Mouse (Mus musculus): ENCODE data around the gene Olfr556.
"Not testable (repeated sequence)": the region's sequence is repeated elsewhere in the genome, so short reads cannot be mapped to it uniquely, and the experiment has no call there.

The Olfr556 gene

DNA sequence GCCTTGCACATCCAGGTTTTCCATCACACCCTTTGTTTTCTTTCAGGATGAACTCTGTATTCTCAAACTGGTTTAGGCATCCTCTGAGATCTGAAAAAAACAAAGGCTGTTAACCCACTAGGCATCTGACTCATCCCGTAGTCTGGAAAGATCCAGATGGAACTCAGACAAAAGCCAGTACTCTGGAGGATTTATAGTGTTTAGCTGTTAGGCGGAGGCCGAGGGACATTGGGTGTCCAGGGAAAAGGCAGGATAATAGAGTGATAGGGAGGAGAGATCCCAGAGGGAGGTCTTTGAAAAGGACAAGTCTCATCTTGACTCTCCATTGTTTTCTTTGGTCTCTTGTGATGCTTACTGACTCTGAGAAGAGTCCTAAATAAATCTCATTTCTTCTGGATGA lies at the start of gene Olfr556:
Gene Olfr556, plus strand, starts transcription at position 301 of the 400 bp plus-strand sequence.
- no peak for DNase-seq (ENCODE audit: low spot score in 2 of 2)

- DNase-seq (ENCODE audit: low spot score in 2 of 2): no peak
These were observed 46.6 kb upstream of the Olfr556 start, which contains the start of gene Olfr553 for GRCm38 (mm10) chr7:102618118-102618517. Gene Olfr553 (minus strand): TSS chr7:102618218.

- no peak for DNase-seq (ENCODE audit: low spot score in 2 of 2)
These were observed 45.1 kb upstream of the Olfr556 start for GRCm38 (mm10) chr7:102619608-102620007.

- not testable (repeated sequence) for DNase-seq (ENCODE audit: low spot score in 2 of 2)
These were observed 44.3 kb upstream of the Olfr556 start for GRCm38 (mm10) chr7:102620368-102620767.

- DNase-seq (ENCODE audit: low spot score in 2 of 2): peak; percentile 22 to 72
These were observed 28.0 kb upstream of the Olfr556 start for GRCm38 (mm10) chr7:102636665-102637064.

DNA sequence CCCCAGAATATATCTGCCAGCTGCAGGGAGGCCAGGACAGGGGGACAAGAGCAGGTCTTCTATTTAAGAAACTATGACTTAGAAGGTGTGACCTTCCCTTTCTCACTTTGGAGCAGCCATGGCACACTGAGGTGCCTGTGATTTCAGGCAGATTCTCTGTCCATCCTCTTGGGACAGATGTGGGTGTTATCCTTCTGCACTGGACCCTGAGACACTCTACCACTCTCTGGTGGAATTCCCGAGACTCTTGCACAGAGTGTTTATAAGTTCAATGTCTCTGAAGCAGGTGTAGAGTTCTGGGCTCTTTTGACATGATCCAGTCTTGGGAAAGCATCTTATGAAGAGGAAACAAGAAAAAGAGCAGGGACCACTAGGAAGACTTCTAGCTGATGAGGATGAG lies 26.6 kb upstream of the Olfr556 start, which contains the start of gene Olfr554:
Gene Olfr554, plus strand, starts transcription at position 301 of the 400 bp plus-strand sequence.
- no peak for DNase-seq (ENCODE audit: low spot score in 2 of 2)

- not testable (repeated sequence) for DNase-seq (ENCODE audit: low spot score in 2 of 2)
These were observed 19.8 kb upstream of the Olfr556 start for GRCm38 (mm10) chr7:102644945-102645344.

- DNase-seq (ENCODE audit: low spot score in 2 of 2): no peak
These were observed 6.2 kb upstream of the Olfr556 start, which contains the start of gene Olfr555 for GRCm38 (mm10) chr7:102658523-102658922. Gene Olfr555 (plus strand): TSS chr7:102658823.

DNA sequence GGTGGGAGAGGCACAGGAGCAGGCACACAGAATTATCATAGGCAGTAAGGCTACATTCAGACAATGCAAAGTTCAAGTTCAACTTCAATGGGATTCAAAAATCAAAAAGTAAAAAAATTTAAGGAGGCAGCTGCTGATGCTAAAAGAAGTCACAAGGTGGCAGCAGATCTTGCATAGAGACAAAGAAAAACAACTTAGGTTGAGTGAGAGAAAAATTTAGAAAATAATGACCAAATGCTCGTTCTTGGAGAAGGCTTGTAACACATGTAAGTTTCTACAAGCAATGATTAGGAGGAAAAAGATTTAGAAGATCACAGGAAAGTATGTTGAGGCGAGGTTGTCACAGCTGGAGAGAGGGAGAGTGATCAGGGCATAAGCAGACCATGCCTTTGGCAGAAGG lies 679 bp downstream of the Olfr556 start:
- DNase-seq (ENCODE audit: low spot score in 2 of 2): no peak

DNA sequence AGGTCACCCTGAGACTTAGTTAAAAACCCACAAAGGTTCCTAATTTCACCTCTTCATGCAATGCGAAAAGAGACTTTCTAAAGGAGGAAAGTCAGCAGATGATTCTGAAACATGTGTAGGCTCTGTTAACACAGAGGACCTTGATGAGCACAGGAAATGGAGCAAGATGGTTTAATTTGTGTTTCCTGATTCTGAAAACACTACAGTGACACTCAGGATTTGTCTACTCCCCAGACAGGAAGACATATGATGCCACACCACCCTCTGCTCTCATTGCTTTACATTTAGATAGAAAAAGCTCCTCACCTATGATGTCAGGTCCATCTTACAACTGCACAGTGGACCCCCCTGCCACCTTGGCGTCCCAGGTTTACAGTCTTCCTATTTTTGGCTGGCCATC lies 11.5 kb downstream of the Olfr556 start:
- DNase-seq (ENCODE audit: low spot score in 2 of 2): peak in 1 of 2 experiments; percentile 40

GRCm38 (mm10) chr7:102681916-102682315 lies 17.2 kb downstream of the Olfr556 start:
- DNase-seq (ENCODE audit: low spot score in 2 of 2): no peak

DNA sequence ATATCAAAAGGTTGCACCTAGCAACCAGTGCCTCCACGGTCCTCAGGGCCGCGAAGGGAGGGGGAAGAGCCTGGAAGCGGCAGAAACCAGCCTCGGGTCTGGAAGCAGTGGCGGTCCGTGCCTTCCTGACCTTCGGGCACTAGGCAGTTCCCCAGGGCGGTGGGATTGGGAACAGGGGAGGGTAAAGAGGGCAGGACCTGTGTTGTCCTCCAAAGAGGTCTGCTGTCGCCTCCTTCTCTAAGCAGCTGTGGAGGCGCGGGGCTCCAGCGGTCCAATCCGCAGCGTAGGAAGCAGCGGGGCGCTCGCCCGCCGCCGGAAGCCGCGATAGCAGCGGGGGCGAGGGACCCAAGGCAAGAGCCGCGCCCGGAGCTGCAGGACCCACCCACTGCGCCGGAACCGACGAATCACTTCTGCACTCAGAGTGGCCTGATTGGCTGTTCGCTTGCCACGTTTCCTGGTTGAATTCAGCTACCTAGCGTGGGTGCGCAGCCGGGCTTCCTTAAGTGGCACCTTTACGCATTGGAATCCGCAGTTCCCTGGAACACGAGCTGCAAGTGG lies 22.3 kb downstream of the Olfr556 start, which contains the start of gene Trim68:
Gene Trim68, minus strand, starts transcription at position 384 of the 558 bp plus-strand sequence.
- DNase-seq (ENCODE audit: low spot score in 2 of 2): peak; percentile 80 to 88

DNA sequence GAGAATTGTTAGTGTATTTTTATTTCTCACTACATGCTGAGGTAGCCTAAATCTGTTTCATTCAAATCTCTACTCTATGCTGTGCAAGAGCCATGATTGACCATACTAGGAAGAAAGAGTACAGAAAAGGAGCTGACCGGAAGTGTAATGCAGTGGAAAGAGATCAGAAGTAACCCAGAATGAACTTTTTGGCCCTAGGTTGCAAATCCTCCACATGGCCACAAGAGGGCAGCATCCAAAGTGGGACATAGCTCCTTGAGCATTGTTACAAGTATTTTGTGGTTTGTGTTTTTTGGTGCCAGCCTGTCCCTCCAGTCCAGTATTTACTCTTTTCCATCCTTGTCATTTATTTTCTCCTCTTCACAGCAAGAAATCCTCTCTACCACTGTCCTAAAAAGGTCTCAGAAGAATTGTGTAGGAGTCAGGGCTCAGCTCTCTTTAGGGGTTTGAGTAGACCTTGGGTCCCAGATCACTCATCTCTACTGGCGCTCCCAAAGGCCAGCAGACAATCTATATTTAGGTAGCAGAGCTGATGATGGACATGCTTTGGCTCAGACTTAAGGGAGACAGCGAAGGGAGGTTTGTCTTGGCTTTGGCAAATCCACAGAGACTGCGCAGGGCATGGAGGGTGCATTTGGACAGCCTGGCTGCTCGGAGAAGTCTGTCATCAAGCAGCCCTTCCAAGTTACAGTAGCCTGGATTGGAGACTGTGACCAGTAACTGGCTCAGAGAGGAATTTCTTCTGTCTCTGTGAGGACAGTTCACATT lies 30.8 kb downstream of the Olfr556 start, which contains the start of gene Olfr557:
Gene Olfr557, plus strand, starts transcription at position 553 of the 768 bp plus-strand sequence.
- peak in 1 of 2 experiments; percentile 62 for DNase-seq (ENCODE audit: low spot score in 2 of 2)

DNA sequence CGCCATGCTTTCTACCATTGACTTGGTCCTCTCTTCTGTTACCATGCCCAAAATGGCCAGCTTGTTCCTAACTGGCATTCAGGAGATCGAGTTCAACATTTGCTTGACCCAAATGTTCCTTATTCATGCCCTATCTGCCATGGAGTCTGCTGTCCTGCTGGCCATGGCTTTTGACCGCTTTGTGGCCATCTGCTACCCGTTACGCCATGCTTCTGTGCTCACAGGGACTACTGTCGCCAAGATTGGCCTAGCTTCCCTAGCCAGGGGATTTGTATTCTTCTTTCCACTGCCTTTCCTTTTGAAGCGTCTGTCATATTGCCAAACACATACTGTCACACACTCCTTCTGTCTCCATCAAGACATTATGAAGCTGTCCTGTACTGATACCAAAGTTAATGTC lies 33.8 kb downstream of the Olfr556 start:
- DNase-seq (ENCODE audit: low spot score in 2 of 2): no peak

DNA sequence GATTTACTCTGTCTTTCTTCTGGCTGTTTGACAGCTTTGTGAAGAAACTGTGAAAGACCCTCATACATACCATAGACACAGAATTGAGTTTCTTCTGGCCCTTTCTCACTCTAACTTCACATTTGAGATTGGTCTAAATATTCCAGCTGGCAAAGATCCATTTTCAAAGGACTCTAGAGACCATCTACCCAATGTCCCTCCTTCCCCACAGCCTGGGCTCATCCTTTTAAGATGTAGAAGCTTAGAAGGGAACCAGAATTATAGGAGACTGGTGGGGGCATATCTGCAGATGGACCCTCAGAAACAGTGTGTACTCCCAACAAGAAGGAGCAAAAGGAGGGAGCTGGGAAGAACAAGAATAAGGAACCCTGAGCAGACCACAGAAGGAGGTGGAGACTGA lies 37.2 kb downstream of the Olfr556 start, which contains the start of gene Olfr558:
Gene Olfr558, plus strand, starts transcription at position 301 of the 400 bp plus-strand sequence.
- DNase-seq (ENCODE audit: low spot score in 2 of 2): no peak

- no peak for DNase-seq (ENCODE audit: low spot score in 2 of 2)
These were observed 54.3 kb downstream of the Olfr556 start, which contains the start of gene Olfr33 for GRCm38 (mm10) chr7:102718970-102719369. Gene Olfr33 (minus strand): TSS chr7:102719070.
